Mouse (Mus musculus): ENCODE results near the gene Slc22a20.
A peak's percentile ranks its signal among the peaks of the same experiment; 100 is the strongest.

Gene Slc22a20

GRCm38 (mm10) chr19:5986043-5986442, at the start of gene Slc22a20:
TSS of gene Slc22a20 (minus strand) at chr19:5986143.
- no peak for DNase-seq

- no peak for DNase-seq
Measured at GRCm38 (mm10) chr19:6030520-6031280, 44.8 kb upstream of the Slc22a20 start.

DNA sequence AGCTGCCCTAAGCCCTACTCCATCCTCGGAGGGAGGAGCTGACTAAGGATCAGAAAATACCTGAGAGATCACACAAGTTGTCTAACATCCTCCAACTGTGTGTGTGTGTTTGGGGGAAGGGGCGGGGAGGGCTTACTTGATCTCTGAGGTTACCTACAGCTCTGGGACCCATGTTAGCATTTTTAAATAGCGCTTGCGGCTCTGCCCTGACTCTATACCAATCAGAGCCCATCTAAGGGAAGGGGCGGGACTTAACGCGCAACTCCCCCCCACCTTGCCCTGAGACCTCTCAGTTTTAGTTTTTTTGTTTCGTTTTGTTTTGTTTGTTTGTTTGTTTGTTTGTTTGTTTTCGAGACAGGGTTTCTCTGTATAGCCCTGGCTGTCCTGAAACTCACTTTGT, 43.5 kb upstream of the Slc22a20 start:
- no peak for DNase-seq

- DNase-seq: no peak
Measured at GRCm38 (mm10) chr19:6028991-6029390, 43.0 kb upstream of the Slc22a20 start.

- DNase-seq: no peak
Measured at GRCm38 (mm10) chr19:6023930-6024329, 38.0 kb upstream of the Slc22a20 start.

GRCm38 (mm10) chr19:6023059-6023458, 37.1 kb upstream of the Slc22a20 start:
- no peak for DNase-seq

DNA sequence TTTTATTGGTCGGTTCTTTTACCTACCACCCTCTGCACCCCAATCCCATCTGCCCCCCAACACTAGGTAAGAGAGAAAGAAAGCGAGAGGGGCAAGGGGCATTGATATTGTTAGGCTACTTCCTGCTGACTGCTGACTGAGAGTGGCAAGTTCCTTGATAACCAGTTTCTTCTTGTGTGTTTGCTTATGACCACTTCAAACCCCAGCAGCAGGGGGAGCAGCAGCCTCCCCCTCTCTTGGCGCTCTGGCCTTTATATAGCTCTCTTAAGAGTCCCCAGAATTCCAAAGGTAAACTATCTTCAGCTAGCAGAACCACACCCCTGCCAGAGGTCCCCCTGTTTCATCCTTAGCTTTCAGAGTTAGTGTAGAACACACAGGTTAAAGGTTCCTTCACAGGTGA, 34.3 kb upstream of the Slc22a20 start:
- DNase-seq: no peak

GRCm38 (mm10) chr19:6018142-6019089, 32.5 kb upstream of the Slc22a20 start:
- peak; percentile 81 to 84 for DNase-seq

- DNase-seq: no peak
Measured at GRCm38 (mm10) chr19:6016532-6016931, 30.6 kb upstream of the Slc22a20 start.

DNA sequence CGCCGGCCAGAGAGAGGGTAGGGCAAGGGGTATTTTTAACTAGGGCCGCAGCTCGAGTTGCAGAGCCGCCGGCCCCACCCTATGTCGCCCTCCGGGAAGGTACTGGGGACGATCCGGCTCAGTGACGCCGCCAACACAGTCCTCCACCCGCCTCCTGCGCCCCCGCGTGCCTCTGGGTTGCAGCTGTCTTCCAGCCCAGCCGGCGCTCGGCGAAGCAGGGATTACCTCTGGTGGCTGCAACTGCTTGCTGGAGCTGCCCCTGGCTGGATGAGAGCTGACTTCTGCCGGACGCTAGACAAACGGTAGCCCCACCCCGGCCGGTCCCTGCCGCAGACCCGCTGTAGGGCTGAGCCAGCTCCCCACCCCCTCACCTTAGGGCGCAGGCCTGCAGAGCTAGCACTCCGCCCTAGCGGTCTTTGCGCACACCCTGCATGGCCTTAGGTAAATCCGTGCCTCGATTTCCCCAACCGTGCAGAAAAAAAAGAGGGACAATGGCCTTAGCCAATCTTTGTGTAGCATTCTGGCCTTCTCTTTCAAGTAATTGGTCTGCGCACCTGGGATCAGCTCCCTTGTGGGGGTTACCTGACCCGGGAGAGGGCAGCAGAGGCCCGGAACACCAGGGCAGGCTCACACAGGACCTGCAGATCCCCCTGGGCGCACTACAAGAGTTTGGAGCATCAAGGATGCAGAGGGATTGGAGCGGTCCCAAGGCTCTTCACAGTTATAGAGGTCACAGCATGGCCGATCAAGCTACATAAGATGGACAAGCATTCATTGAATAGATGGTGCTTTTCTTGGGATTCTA, 29.8 kb upstream of the Slc22a20 start, which contains the start of gene Capn1:
Capn1 (minus strand) TSS at position 387 of the 805 bp plus-strand sequence.
- peak; percentile 86 to 87 for DNase-seq

DNA sequence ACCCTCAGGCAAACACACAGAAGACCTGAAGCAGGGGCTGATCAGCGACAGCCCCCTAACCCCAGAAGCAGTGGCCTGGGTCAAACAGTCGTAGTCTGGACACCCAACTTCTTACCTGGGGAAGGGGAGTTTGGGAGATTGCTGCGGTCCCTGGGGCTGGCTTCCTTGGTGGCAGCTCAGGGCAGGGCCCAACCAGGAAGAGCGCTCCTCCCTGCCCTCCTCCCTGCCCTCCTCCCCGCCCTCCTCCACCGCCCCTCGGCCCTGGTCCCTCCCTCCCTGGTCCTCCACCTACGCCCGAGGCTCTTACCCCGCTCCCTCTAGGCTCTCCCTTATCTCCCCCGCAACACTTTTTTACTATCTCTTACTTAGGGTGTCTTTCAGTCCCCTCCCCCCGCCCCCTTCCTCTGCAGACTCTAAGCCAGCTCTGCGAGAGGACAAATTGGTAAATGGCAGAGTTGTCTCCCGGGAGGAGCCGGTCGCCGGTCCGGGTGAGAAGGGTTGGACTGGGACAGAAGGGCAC, 29.1 kb upstream of the Slc22a20 start:
- peak; percentile 69 for DNase-seq

GRCm38 (mm10) chr19:6013691-6014090, 27.7 kb upstream of the Slc22a20 start:
- DNase-seq: no peak

- no peak for DNase-seq
Measured at GRCm38 (mm10) chr19:6009137-6009536, 23.2 kb upstream of the Slc22a20 start.

- DNase-seq: no peak
Measured at GRCm38 (mm10) chr19:6007013-6007412, 21.1 kb upstream of the Slc22a20 start.

- DNase-seq: no peak
Measured at GRCm38 (mm10) chr19:6005541-6005940, 19.6 kb upstream of the Slc22a20 start.

- no peak for DNase-seq
Measured at GRCm38 (mm10) chr19:5999969-6000368, 14.0 kb upstream of the Slc22a20 start.

DNA sequence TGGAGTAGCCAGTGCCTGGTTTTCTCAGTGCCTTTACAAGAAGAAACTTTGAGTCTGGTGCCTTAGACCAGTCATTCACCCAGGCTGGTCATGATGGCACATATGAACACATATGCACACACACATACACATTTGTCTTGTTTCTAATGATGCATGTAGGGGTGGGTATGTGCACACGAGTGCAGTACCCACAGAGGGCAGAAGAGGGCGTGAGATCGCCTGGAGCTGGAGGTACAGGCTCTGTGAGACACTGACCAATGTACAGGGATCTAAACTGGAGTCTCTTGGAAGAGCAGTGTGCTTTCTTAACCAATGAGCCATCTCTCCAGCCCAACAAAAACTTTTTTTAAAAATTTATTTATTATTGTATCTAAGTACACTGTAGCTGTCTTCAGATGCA, 12.2 kb upstream of the Slc22a20 start:
- DNase-seq: no peak

GRCm38 (mm10) chr19:5994711-5995110, 8.8 kb upstream of the Slc22a20 start:
- DNase-seq: no peak

- DNase-seq: no peak
Measured at GRCm38 (mm10) chr19:5992012-5992411, 6.1 kb upstream of the Slc22a20 start.

DNA sequence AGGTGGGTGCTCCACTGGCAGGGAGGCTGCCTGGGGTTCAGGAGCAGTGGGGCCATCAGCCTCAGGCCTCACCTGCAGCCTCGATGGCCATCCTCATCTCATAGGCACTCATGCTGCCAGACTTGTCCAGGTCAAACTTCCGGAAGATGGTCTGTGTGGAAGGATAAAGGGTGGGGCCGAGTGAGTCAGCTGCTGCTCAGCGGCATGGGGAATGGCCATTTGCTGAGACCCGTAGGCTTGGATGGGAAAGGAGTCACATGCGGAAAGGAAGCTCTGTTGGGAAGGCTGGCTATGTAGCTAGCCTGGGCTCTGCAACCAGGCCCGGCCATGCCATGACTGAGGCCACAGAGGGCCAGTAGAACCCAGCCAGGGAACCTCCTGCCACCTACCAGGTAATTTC, 5.5 kb upstream of the Slc22a20 start:
- DNase-seq: no peak

DNA sequence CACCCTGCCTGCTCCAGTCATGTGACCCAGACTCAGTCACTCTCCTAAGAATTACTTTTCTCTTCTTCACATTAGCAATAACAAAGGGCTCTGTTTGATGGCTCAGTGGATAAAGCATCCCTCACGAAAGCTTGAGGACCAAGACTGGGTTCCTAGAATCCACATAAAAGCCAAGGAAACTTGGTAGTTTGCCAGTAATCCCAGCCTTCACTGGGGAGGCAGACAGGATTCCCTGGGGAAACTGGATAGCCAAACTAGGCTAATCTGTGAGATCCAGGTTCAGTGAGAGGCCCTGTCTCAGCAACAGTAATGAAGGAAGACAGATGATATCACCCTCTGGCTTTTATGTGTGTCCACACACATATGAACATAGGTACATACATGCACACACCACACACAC, 5.0 kb upstream of the Slc22a20 start:
- no peak for DNase-seq

DNA sequence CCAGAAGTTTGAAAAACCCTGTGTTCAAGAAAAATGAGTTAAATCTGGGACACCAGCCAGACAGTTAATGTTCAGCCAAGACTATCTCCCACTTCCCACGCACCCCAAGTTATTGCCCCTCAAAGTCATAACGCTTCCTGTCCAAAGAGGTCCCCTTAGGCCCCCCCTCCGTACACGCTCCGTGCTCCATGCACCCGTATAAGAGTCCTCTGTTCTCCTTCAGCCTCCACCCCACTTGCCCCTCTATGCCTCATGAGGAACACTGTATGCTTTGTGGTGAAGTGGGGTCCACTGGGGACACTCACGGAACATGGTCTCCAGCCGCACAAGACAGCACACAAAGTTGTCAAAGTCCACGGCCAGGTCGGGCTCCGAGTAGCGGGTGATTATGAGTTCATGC, 4.1 kb upstream of the Slc22a20 start:
- no peak for DNase-seq

GRCm38 (mm10) chr19:5989585-5989984, 3.6 kb upstream of the Slc22a20 start:
- DNase-seq: no peak
